In the genomic region with DNA sequence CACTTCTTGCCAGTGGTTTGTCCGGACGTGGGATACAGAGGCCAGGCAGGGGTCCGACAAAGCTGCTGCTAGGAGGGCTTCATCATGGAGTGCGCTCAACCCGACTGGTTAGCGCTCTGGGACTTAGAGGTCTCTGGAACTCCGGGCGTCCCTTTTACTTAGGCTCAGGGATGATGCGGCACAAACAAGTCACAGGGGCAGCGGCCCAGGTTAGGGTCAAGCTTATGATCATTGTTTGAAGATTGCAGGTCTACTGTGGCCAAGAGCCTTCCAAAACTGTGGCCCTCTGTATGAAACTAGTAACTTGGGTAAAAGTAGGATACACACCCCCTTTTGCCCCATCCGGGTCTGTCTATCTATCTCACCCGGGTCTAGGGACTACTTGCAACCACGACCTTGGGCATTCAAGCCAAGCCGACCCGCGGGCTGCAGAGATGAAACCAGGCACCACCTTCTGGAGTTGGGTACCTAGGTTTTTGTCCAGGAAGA, we compare ENCODE assay signal across 8 mouse cellular contexts. TPM values are rescaled to one million over a fixed set of nuclear protein-coding genes. Genes with fewer than 3 reads are reported as not detected.
DNase-seq lines count a peak whose midpoint lies in the region; ATAC-seq and TF ChIP-seq lines count a peak whose summit lies in the region.

No protein-coding gene starts in this region.

- WGBS in hindbrain, embryonic 12.5 days, result 5% methylated on average over 16 of the region's 16 CpGs
- WGBS in midbrain, embryonic 12.5 days, result 3% methylated on average over 16 of the region's 16 CpGs

- no peaks in the 10 kb centered on the region for H3K36me3 ChIP-seq in hindbrain, embryonic 12.5 days
- H3K36me3 ChIP-seq in midbrain, embryonic 12.5 days, result no peaks in the 10 kb centered on the region

- peak; percentile 34 for ATAC-seq in hindbrain, embryonic 12.5 days (ENCODE audit: low FRiP score)
- no peak for ATAC-seq in midbrain, embryonic 12.5 days (ENCODE audit: low FRiP score, low read depth)
- no peak for ATAC-seq in megakaryocyte progenitor cell, adult 5-6 weeks (replicated peaks; ENCODE audit: poor library complexity)

- H3K9me3 ChIP-seq in hindbrain, embryonic 12.5 days (replicated peaks), result no peaks in the 10 kb centered on the region
- no peaks in the 10 kb centered on the region for H3K9me3 ChIP-seq in midbrain, embryonic 12.5 days

- H3K9ac ChIP-seq in hindbrain, embryonic 12.5 days, result peak overlapping the region; percentile 60
- H3K9ac ChIP-seq in midbrain, embryonic 12.5 days (replicated peaks), result peak overlapping the region; percentile 59

- H3K4me3 ChIP-seq in left cerebral cortex, adult 2 months, result peak overlapping the region; percentile 77
- peak overlapping the region; percentile 48 for H3K4me3 ChIP-seq in hindbrain, embryonic 12.5 days
- H3K4me3 ChIP-seq in midbrain, embryonic 12.5 days, result peak overlapping the region; percentile 51

- H3K4me1 ChIP-seq in hindbrain, embryonic 12.5 days, result peaks cover 14% of the 10 kb centered on the region
- H3K4me1 ChIP-seq in midbrain, embryonic 12.5 days, result peaks cover 20% of the 10 kb centered on the region

- peak overlapping the region; percentile 82; the same call in 1 of the 2 replicates for H3K27ac ChIP-seq in left cerebral cortex, adult 2 months
- no peak overlapping the region for H3K27ac ChIP-seq in hindbrain, embryonic 12.5 days
- H3K27ac ChIP-seq in midbrain, embryonic 12.5 days (replicated peaks), result no peak overlapping the region

- peaks cover 10% of the 10 kb centered on the region for H3K27me3 ChIP-seq in hindbrain, embryonic 12.5 days
- peaks cover 20% of the 10 kb centered on the region for H3K27me3 ChIP-seq in midbrain, embryonic 12.5 days

- no peak for DNase-seq in left cerebral cortex, adult 2 months (ENCODE audit: extremely low spot score in 1 of 2, low spot score in 2 of 2)
- DNase-seq in left cerebral cortex, adult 9 months (ENCODE audit: low spot score in 2 of 2), result no peak
- peak; percentile 42 for DNase-seq in embryo, embryonic 9.5 days (ENCODE audit: extremely low spot score)
- DNase-seq in right cerebral cortex, postnatal 10 days (ENCODE audit: low spot score in 2 of 2), result no peak
- DNase-seq in left cerebral cortex, postnatal 25 days (ENCODE audit: low spot score in 2 of 2), result no peak

- intact Hi-C loops in left cerebral cortex, adult 2 months (cut with DNase I), result no loop called here
- intact Hi-C loops in left cerebral cortex, postnatal 25 days (cut with DNase I), result loop anchor here (5.0 kb wide), 1 partner anchor 444 kb away; the partner anchor contains the start of gene Rchy1

- H3K4me2 ChIP-seq in hindbrain, embryonic 12.5 days (replicated peaks), result peak overlapping the region; percentile 94
- peak overlapping the region; percentile 98 for H3K4me2 ChIP-seq in midbrain, embryonic 12.5 days (replicated peaks)

- TF ChIP-seq CTCF in left cerebral cortex, adult 2 months (IDR thresholded peaks at IDR 0.05), result no peak

RNA-seq across cellular contexts. Expression of gene Parm1, which starts 0.9 kb away (rescaled TPM):
- total RNA-seq in left cerebral cortex, adult 2 months (2021), result 10 to 100 TPM; 40.3 to 41.5 TPM
- 8.0 and 11.3 TPM in 2 replicates for polyA plus RNA-seq in hindbrain, embryonic 12.5 days (2016; fragmentation: Nextera tagmentation; extraction: Ambion mirVana)
- polyA plus RNA-seq in midbrain, embryonic 12.5 days (2016; fragmentation: Nextera tagmentation; extraction: Ambion mirVana), result 9.3 and 10.7 TPM in 2 replicates
- 10 to 100 TPM; 36.3 to 41.1 TPM for total RNA-seq in left cerebral cortex, postnatal 25 days (2021)
- total RNA-seq in megakaryocyte progenitor cell, adult 5-6 weeks (2015), result 0.68 and 1.8 TPM in 2 replicates
- total RNA-seq in megakaryocyte progenitor cell, adult 5-6 weeks (2017), result 0.37 and 0.81 TPM in 2 replicates

Comparison
In these comparisons a context has a peak if more than half of its experiments do, and no peak if none do; other contexts are left out.
1. RNA of gene Parm1, which starts 0.9 kb away (total RNA-seq): 40.3 to 41.5 TPM in left cerebral cortex, adult 2 months and 36.3 to 41.1 TPM in left cerebral cortex, postnatal 25 days; 0.37 to 1.8 TPM in megakaryocyte progenitor cell, adult 5-6 weeks; every median in the first group is over 10 times any median in the second.
2. Peak in every context shown above with its lines, with median percentiles within 50 percentile points of each other: H3K4me3 ChIP-seq.